Mouse (Mus musculus): ENCODE measurements around the gene Supt6. TPM values are rescaled to one million over a fixed set of nuclear protein-coding genes. Genes with fewer than 3 reads are reported as not detected.
A peak's percentile ranks its signal among the peaks of the same experiment; 100 is the strongest.
"Not testable (repeated sequence)": the region's sequence is repeated elsewhere in the genome, so short reads cannot be mapped to it uniquely, and the experiment has no call there.

Supt6 gene
- 26.1 and 28.5 TPM in 2 replicates for polyA plus RNA-seq (2016; fragmentation: Nextera tagmentation; extraction: Ambion mirVana)

GRCm38 (mm10) chr11:78245627-78246317, at the start of gene Supt6, which contains the start of gene Sdf2:
TSS of gene Supt6 (minus strand) at chr11:78245987.
TSS of gene Sdf2 (plus strand) at chr11:78245746.
- H3K4me2 ChIP-seq = peak within 1 kb of the TSS; percentile 91
- peak within 1 kb of the TSS; percentile 92 for H3K27ac ChIP-seq (ENCODE audit: poor library complexity, severe bottlenecking)
- no peaks in the 10 kb centered on the region for H3K27me3 ChIP-seq (replicated peaks)
- no peaks in the 10 kb centered on the region for H3K9me3 ChIP-seq (replicated peaks)
- H3K9ac ChIP-seq = peak within 1 kb of the TSS; percentile 97
- H3K4me1 ChIP-seq (replicated peaks) = peaks cover 20% of the 10 kb centered on the region
- peak; percentile 93 for ATAC-seq (ENCODE audit: insufficient number of reproducible peaks, low FRiP score)
- H3K4me3 ChIP-seq = peak within 1 kb of the TSS; percentile 91
- H3K36me3 ChIP-seq = peaks cover 8% of the 10 kb centered on the region
- WGBS = under 1% methylated on average over 50 of the region's 50 CpGs

- H3K27me3 ChIP-seq (replicated peaks) = no peaks in the 10 kb centered on the region
- H3K9ac ChIP-seq = no peak overlapping the region
- no peak for ATAC-seq (ENCODE audit: insufficient number of reproducible peaks, low FRiP score)
- no peaks in the 10 kb centered on the region for H3K9me3 ChIP-seq (replicated peaks)
- H3K36me3 ChIP-seq = peaks cover 45% of the 10 kb centered on the region
- no peak overlapping the region for H3K27ac ChIP-seq (ENCODE audit: poor library complexity, severe bottlenecking)
- H3K4me3 ChIP-seq = no peak overlapping the region
- no peak overlapping the region for H3K4me2 ChIP-seq
- no peaks in the 10 kb centered on the region for H3K4me1 ChIP-seq (replicated peaks)
- 94% methylated on average over 6 of the region's 6 CpGs for WGBS
Measured at GRCm38 (mm10) chr11:78294585-78294984, 48.8 kb upstream of the Supt6 start.

- peaks cover 77% of the 10 kb centered on the region for H3K36me3 ChIP-seq
- H3K4me1 ChIP-seq (replicated peaks) = no peaks in the 10 kb centered on the region
- no peak within 1 kb of the TSS for H3K27ac ChIP-seq (ENCODE audit: poor library complexity, severe bottlenecking)
- no peak within 1 kb of the TSS for H3K4me3 ChIP-seq
- WGBS = 88% methylated on average over 4 of the region's 4 CpGs
- no peak within 1 kb of the TSS for H3K9ac ChIP-seq
- no peak for ATAC-seq (ENCODE audit: insufficient number of reproducible peaks, low FRiP score)
- H3K27me3 ChIP-seq (replicated peaks) = no peaks in the 10 kb centered on the region
- H3K9me3 ChIP-seq (replicated peaks) = no peaks in the 10 kb centered on the region
- no peak within 1 kb of the TSS for H3K4me2 ChIP-seq
Measured at GRCm38 (mm10) chr11:78290654-78291053, 44.9 kb upstream of the Supt6 start, which contains the start of gene BC030499. TSS of gene BC030499 (plus strand) at chr11:78290841.

- no peaks in the 10 kb centered on the region for H3K4me1 ChIP-seq (replicated peaks)
- H3K27me3 ChIP-seq (replicated peaks) = no peaks in the 10 kb centered on the region
- H3K9ac ChIP-seq = no peak overlapping the region
- H3K4me2 ChIP-seq = no peak overlapping the region
- WGBS = 92% methylated on average over 7 of the region's 7 CpGs
- H3K4me3 ChIP-seq = no peak overlapping the region
- ATAC-seq (ENCODE audit: insufficient number of reproducible peaks, low FRiP score) = no peak
- H3K9me3 ChIP-seq (replicated peaks) = no peaks in the 10 kb centered on the region
- H3K27ac ChIP-seq (ENCODE audit: poor library complexity, severe bottlenecking) = no peak overlapping the region
- H3K36me3 ChIP-seq = peaks cover 86% of the 10 kb centered on the region
Measured at GRCm38 (mm10) chr11:78289146-78289763, 43.5 kb upstream of the Supt6 start.

- Histone ChIP-seq H3K9ac (no peak overlapping the region), H3K4me1 (replicated peaks) (no peaks in the 10 kb centered on the region), H3K4me3 (no peak overlapping the region), H3K36me3 (peaks cover 95% of the 10 kb centered on the region), H3K27me3 (replicated peaks) (no peaks in the 10 kb centered on the region), H3K27ac (ENCODE audit: poor library complexity, severe bottlenecking) (no peak overlapping the region), H3K9me3 (replicated peaks) (no peaks in the 10 kb centered on the region), H3K4me2 (no peak overlapping the region)
- no peak for ATAC-seq (ENCODE audit: insufficient number of reproducible peaks, low FRiP score)
- 86% methylated on average over 4 of the region's 4 CpGs for WGBS
Measured at GRCm38 (mm10) chr11:78279586-78279985, 33.8 kb upstream of the Supt6 start.

- Histone ChIP-seq H3K4me3 (no peak overlapping the region), H3K36me3 (peaks cover 95% of the 10 kb centered on the region), H3K4me1 (replicated peaks) (no peaks in the 10 kb centered on the region), H3K9ac (no peak overlapping the region), H3K4me2 (no peak overlapping the region), H3K27me3 (replicated peaks) (no peaks in the 10 kb centered on the region), H3K27ac (ENCODE audit: poor library complexity, severe bottlenecking) (no peak overlapping the region), H3K9me3 (replicated peaks) (no peaks in the 10 kb centered on the region)
- 78% methylated on average over 7 of the region's 7 CpGs for WGBS
- ATAC-seq (ENCODE audit: insufficient number of reproducible peaks, low FRiP score) = no peak
Measured at GRCm38 (mm10) chr11:78278853-78279252, 33.1 kb upstream of the Supt6 start.

- not testable (repeated sequence) for H3K9me3 ChIP-seq (replicated peaks); H3K27me3 ChIP-seq (replicated peaks); H3K4me1 ChIP-seq (replicated peaks); H3K9ac ChIP-seq; H3K4me2 ChIP-seq; ATAC-seq (ENCODE audit: insufficient number of reproducible peaks, low FRiP score); H3K27ac ChIP-seq (ENCODE audit: poor library complexity, severe bottlenecking); H3K4me3 ChIP-seq
- peaks cover 95% of the 10 kb centered on the region for H3K36me3 ChIP-seq
- 94% methylated on average over 4 of the region's 4 CpGs for WGBS
Measured at GRCm38 (mm10) chr11:78276169-78276568, 30.4 kb upstream of the Supt6 start.

- Histone ChIP-seq H3K9me3 (replicated peaks) (no peaks in the 10 kb centered on the region), H3K27ac (ENCODE audit: poor library complexity, severe bottlenecking) (no peak overlapping the region), H3K27me3 (replicated peaks) (no peaks in the 10 kb centered on the region), H3K36me3 (peaks cover 93% of the 10 kb centered on the region), H3K4me1 (replicated peaks) (no peaks in the 10 kb centered on the region), H3K9ac (no peak overlapping the region), H3K4me3 (no peak overlapping the region), H3K4me2 (no peak overlapping the region)
- no peak for ATAC-seq (ENCODE audit: insufficient number of reproducible peaks, low FRiP score)
- 98% methylated on average over 1 of the region's 1 CpGs for WGBS
Measured at GRCm38 (mm10) chr11:78275596-78275995, 29.8 kb upstream of the Supt6 start.

- Histone ChIP-seq H3K27ac (ENCODE audit: poor library complexity, severe bottlenecking) (no peak overlapping the region), H3K9me3 (replicated peaks) (no peaks in the 10 kb centered on the region), H3K9ac (no peak overlapping the region), H3K4me2 (no peak overlapping the region), H3K4me1 (replicated peaks) (no peaks in the 10 kb centered on the region), H3K36me3 (peaks cover 90% of the 10 kb centered on the region), H3K4me3 (no peak overlapping the region), H3K27me3 (replicated peaks) (no peaks in the 10 kb centered on the region)
- 91% methylated on average over 13 of the region's 13 CpGs for WGBS
- no peak for ATAC-seq (ENCODE audit: insufficient number of reproducible peaks, low FRiP score)
Measured at GRCm38 (mm10) chr11:78271986-78272385, 26.2 kb upstream of the Supt6 start.

GRCm38 (mm10) chr11:78265571-78265970, 19.8 kb upstream of the Supt6 start:
- Histone ChIP-seq H3K9ac (no peak overlapping the region), H3K27ac (ENCODE audit: poor library complexity, severe bottlenecking) (no peak overlapping the region), H3K4me3 (no peak overlapping the region), H3K4me1 (replicated peaks) (peaks cover 9% of the 10 kb centered on the region), H3K4me2 (no peak overlapping the region), H3K36me3 (peaks cover 67% of the 10 kb centered on the region), H3K9me3 (replicated peaks) (no peaks in the 10 kb centered on the region), H3K27me3 (replicated peaks) (no peaks in the 10 kb centered on the region)
- 85% methylated on average over 6 of the region's 6 CpGs for WGBS
- no peak for ATAC-seq (ENCODE audit: insufficient number of reproducible peaks, low FRiP score)

- 2% methylated on average over 8 of the region's 8 CpGs for WGBS
- ATAC-seq (ENCODE audit: insufficient number of reproducible peaks, low FRiP score) = no peak
- Histone ChIP-seq H3K27ac (ENCODE audit: poor library complexity, severe bottlenecking) (no peak overlapping the region; the same call in 1 of the 2 replicates), H3K4me2 (peak overlapping the region; percentile 83), H3K9ac (peak overlapping the region; percentile 67), H3K9me3 (replicated peaks) (no peaks in the 10 kb centered on the region), H3K36me3 (peaks cover 40% of the 10 kb centered on the region), H3K4me3 (peak overlapping the region; percentile 87), H3K4me1 (replicated peaks) (peaks cover 9% of the 10 kb centered on the region), H3K27me3 (replicated peaks) (peaks cover 4% of the 10 kb centered on the region)
Measured at GRCm38 (mm10) chr11:78262550-78262949, 16.8 kb upstream of the Supt6 start.
